Mouse (Mus musculus) WW6 (cell line): ENCODE data around the gene Fam210b.
"Not testable (repeated sequence)": the region's sequence is repeated elsewhere in the genome, so short reads cannot be mapped to it uniquely, and the experiment has no call there.

Experiments used
- DNase-seq: peaks from one replicate; pipeline ENCODE4 v3.0.0-alpha.2; 2013; ENCODE audit warnings: low read depth, low spot score

Fam210b gene

DNA sequence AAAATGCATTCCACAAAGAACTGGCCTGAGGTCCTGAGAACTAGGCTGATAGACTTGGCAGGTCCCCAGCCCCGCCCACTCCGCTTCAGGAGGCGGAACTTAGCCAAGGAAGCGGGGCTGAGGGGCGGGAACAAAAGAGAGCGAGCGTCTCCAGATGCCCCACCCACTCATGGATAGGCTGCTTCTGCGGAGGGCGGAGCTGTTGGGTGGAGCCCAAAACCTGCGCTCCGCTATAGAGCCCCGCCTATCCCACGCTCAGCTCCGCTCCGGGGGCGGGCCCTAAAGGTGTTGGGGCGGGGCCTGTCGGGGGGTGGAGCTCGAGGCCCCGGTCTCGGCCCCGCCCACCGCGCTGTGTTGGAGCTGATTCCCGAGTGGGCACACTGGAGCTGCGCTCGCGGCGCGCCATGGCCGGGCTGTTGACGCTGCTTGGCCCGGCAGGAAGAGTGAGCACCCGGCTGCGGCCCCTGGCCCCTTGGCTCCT is at the start of gene Fam210b:
Fam210b (plus strand) TSS at position 308 of the 481 bp plus-strand sequence.
- DNase-seq = peak; percentile 94

DNA sequence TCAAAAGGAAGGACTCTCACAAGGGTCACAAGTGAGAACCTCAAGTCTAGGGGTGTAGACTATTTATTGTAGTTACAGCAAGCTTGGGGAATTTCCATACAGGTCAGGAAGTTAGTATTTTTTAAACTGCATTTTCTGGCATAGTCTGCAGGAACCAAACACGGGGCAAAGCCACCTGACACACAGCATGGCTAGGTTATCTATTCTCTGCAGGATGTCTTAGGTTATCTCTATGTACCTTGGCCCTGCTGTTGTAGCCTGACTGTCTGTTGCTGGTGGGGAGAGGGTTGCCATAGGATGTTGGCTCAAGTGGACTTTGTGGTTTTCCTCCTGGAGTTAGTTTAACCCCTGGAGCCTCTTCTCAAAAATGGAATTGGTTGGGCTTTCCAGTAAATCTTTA is 47.3 kb upstream of the Fam210b start:
- DNase-seq = no peak

DNA sequence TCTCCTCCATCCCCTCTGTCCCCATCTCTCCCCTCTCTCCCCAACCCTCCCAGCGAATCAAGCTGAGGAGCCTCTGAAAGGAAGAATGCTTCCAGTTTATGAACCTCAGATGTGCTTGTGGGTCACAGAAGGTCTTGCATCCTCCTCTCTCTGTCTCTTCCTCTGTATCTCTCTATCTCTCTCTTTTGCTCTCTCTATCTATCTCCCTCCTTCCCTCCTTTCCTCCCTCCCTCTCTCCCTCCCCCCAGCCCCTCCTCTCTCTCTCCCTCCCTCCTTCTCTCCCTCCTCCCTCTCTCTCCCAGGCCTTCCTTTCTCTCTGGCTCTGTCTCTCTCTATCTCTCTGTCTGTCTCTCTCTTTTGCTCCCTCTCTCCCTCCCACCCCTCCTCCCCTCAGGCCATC is 46.8 kb upstream of the Fam210b start:
- no peak for DNase-seq

DNA sequence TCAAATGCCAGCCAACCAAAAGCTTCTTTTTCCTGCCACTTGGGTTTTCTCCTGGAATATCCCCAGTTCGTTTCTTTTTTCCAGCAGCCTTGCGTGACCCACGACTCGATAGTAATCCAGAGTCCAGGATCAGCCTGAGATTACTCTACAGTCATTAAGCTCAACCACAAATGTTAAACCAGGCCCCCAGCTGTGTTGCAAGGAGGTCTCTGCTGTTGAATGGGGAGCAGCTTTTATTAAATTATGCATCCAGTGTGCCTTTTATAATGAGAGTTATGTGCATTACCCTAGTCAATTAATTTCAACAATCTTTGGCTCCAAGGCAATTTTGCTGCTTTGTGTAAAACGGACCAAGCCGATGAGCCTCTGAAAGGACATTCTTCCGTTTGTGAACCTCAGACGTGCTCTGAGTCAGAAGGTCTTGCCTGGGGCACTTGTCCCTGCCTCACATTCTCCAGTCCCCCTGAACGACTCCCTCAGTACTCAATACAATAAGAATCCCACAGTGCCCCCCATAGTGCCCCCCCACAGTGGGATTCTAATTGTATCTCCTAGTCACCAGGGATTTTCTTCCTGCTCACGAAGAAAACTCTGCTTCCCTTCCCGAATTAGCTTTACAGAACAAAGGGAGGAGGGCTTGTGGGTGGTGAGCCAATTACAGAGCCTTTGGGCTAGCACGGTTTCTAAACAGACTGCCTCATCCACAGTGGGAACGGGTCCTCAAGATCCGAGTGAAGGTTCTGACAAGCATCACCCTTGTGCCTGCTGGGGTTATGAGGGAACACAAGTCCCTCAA is 46.0 kb upstream of the Fam210b start:
- DNase-seq = no peak

DNA sequence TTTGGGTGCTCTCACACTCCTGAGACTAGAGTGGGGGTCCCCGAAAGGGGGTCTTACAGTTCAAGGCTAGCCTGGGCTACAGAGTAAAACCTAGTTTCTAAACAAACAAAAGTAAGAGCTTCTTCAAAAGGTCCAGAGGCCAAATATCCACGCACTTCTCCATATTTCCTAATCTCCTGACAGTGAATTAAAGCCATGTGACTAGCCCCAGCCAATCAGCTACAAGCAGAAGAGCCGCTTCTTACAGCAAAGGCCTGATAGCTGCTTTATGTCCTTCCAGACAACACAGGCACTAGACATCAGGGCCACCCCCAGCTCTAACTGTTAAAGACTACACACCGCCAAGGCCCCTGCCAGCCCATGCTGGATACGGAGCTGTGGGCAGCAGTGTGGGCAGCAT is 43.0 kb upstream of the Fam210b start:
- no peak for DNase-seq

DNA sequence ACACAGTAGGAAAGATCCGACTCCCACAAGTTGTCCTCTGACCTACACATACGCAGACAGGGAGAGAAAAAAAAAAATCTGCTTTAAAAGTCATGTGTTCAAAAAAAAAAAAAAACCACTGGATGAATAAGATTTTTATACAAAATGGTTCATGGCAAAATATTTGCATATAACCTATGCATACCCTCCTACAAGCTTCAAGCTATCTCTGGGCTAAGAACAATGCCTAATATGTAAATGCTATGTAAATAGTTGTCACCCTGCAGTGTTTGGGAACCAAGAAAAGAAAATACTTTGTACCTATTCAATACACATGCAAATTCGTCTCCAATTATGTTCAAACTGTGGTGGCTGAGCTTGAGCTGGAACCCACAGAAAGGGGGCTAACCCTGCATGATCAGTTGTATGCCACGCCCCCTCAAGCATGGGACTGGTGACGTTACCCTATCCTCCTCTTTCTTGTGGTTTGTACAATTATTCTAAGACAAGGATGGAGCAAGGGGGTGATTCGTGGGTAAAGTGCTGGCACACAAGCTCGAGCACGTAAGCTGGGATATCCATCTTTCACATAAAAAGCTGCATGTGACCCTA is 41.2 kb upstream of the Fam210b start:
- DNase-seq = no peak

DNA sequence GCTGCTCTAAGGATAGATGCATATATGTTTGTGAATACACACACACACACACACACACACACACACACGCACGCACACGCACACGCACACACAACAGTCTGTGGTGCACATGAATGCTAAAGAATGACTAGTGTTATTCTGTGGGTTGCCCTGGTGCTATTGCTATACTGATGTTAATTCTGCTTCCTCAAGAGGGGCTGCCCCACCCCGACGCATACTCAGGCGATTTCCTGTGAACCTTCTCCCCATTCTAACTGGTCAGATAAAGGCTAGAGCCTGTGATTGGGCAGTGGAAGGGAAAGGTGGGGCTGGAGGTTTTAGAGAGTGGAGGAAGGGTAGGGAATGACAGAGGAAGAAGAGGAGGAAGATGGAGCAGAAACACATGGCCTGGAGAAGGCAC is 39.8 kb upstream of the Fam210b start:
- DNase-seq = not testable (repeated sequence)

DNA sequence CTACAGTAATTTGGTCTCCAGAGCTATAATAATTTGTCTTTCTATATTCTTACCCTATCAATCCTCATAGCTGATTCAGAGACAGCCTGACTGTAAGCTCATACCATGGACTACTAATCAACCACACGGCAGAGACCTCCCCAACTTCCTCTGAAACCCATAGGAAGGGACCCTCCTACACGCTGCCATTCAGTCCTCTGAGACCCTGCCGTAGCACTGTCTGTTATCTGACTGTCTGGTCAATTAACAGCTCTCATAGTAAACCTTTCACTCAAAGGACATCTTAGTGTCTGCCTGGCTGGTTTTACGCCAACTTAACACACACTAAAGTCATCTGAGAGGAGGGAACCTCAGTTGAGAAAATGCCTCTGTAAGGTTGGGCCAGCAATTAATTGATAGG is 38.8 kb upstream of the Fam210b start:
- no peak for DNase-seq

DNA sequence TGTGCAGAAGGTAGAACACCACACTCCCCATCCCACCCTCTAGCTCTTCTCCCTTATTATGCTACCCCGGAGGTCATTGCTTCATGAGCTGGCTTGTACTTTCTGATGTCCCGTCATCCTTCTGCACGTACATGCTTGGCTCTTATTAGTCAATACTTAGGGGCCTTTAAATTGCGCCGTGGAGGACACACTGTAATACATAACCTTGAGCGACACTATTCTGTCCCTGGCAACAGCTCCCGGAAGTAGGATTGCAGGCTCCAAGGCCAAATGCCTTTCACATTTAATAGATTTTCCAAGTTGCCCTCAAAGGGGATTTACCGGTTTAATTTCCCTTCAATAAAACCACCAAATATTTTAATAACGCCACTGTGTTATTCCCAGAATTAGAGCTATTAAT is 33.6 kb upstream of the Fam210b start:
- DNase-seq = no peak

DNA sequence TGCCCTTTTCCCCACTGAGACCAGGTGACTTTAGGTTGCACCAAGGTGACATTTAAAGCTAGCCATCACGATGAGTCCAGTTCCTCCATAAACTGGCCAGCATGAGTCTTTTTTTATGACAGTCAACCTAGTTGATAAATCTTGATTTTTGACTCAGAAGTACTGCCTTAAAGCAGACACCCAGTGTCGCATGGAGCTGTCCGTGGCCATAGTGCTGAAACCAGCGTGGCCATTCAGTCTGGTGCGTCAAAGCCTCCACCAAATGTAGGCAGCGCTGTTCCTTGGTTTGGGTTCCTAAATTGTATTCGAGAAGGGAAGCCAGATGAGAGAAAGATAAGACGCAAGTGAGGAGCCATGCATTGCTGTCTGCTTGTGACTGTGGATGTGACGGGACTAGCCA is 24.5 kb upstream of the Fam210b start:
- DNase-seq = no peak

DNA sequence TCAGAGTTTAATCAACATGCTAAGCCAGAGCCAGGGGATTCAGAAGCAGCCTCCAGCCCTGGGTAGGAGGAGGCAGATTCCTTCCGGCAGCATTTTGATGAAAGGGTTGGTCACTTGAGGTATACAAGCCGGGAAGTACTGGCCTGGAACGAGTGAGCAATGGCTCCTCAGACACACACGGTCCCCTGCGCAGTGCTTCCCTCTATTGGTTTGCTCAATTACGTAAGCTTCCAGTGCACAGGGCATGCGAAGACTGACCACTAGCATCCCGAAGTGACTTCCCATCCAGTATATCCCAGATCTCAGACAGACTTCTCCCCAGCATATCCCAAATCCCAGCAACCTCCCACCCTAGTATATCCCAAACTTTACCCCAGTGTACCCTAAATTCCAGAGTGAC is 17.1 kb upstream of the Fam210b start:
- DNase-seq = no peak

DNA sequence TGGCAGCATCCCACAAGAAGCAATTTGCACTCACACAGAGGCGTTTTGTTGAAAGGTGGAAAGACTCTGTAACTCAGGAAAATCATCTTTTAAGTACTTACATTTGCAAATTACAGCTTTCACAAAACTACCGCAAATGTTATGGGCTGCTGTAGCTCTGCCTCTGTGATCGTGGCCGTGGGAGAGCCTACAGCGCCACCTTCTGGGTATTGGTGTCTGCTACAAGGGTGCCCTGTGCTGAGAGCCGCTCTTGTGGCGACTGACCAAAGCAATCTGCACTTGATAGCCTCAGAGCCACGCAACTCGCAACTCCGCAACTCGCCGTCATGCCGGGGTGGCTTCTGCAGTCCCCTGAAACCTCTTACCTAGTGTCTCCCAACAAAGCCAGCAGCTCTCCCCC is 16.2 kb upstream of the Fam210b start:
- no peak for DNase-seq

DNA sequence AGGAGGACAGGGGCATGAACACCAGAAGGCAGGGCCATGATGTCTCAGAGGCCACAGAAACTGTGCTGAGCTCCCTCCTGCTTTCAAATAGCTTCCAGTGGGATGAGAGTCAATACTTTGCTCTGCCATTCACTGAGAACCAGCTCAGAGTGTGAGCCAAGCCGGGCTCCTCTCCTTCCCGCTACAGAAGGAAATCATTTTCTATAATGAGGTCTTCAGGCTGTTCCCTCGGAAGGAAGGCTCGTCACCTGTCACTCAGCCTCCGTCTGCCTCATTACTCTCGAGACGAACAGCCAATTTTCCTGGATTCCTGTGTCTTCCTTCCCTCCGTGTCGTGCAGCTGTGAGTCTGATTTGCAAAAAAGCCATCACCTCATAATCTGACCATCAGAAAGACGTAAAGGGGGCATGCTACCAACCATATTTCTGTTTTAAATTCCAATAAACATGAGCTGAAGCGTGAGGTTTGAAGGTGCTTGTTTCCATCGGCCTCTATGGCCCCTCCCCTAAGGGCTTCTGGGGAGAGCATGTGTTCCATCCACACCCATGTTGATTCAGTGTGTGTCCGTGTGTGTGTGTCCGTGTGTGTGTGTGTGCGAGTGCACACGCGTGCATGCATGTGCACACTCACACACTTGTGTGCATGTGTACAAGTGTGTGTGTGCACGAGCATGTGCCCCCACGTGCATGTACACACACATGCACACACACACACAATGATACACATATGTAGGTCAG is 7.0 kb upstream of the Fam210b start:
- no peak for DNase-seq

DNA sequence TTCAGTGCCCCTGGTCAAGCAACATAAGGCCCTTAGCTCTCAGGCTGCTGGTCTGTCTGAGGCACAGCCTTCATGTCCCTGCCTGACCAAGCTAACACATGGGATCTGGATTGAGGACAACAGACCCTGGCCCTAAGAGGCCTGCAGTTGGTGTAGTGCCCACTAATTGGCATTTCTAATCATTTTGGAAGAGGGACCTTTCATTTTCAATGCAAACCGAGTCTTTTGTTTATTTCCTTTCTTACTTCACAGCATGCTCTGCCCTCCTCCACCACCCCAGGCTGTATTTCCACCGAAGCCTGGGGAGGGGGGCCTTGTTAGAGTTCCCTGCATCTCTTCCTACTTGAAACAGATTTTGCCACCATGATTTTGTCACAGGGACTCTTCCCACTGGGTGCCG is 4.4 kb upstream of the Fam210b start:
- no peak for DNase-seq

DNA sequence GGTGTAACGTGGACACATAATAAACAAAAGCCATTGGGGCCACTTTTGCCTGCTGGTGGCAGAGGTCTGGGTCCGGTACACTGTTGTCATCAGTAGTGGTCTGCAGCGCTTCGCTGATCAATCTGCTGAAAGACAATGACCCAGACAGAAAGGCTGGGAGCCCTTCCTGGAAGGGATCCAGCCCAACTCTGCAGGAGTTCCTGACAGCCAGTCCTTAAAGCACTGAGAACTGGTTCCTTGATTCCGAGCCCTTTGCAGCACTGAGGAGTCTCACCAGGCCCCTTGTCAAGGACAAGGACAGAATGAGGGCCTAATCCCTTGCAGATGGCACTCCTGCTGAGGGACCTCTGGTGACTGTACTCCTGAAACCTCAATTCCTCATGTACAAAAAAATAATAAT is 3.8 kb upstream of the Fam210b start:
- DNase-seq = no peak

DNA sequence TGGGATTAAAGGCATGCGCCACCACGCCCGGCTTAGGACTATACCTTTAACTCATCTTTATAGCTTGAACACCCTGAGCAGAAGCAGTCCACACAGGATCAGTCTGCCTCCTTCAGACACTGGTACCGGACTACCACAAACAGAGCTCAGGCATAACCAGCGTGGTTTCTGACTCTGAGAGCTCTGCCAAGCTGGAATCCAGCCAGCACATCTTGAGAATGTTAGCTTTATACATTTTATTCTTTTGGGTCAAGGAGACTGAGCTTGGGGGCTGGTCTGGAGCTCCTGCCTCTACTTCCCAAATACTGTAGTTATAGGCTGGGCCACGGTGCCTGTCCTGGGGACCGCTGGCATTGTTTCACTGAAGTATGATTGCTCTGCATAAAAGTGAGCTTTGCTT is 1.6 kb upstream of the Fam210b start:
- no peak for DNase-seq

DNA sequence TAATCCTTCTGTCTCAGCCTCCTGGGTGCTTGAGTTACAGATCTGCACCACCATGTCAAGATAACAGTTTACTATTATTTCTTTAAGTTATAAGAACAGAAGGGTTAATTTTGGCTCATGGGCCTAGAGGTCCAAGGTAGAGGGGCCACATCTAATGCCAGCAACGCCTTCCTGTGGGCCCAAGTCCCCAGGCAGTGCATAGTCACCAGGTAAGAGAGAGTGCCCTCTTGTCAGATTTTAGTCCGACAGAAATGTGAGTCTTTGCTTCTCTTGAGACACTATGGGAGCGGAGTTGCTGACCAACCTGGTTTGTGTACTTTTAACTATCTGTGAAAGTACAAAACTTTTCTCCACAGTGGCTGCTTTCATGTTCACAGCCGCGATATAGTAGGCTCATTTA is 696 bp upstream of the Fam210b start:
- DNase-seq = no peak

DNA sequence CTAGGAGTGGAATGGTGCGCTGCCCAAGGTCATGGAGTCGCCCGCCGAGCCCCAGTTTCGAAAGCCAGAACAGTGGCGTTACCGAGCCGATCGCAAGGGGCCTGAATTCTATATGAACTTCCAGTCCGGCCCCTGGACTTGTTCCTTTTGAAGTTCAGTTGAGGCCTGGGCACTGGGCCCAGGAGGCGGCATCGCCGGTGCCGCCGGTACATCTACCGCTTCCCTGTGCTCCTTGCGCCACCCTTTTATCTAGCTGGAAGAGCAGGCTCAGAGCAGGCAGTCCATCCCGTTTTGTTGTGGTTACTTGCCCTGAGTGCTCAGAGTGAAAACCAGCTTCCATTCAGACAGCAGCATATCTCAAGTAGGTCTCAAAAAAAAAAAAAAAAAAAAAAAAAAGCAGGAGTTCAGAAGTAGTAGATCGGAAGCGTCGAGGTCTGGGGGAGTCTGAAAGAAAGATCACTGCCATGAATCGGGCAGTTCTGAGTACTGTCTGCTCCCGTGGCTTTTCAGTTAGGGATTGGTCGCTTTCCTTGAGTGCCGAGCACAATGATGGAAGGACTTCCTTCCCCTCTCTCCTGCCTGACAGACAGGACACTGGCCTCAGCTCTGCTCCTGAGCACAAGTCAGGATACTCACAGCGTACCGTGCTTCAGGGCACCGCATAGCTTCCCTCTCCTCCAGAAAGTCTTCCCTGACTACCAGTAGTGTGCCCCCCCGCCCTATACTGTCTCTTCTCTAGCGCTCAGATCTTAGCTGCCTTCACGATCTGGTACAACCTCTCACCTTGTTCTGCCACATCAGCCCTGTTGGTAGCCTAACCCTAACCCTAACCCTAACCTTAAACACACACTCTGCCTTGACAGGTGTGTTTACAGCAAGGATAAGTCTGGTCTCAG is 917 bp downstream of the Fam210b start:
- DNase-seq = no peak

DNA sequence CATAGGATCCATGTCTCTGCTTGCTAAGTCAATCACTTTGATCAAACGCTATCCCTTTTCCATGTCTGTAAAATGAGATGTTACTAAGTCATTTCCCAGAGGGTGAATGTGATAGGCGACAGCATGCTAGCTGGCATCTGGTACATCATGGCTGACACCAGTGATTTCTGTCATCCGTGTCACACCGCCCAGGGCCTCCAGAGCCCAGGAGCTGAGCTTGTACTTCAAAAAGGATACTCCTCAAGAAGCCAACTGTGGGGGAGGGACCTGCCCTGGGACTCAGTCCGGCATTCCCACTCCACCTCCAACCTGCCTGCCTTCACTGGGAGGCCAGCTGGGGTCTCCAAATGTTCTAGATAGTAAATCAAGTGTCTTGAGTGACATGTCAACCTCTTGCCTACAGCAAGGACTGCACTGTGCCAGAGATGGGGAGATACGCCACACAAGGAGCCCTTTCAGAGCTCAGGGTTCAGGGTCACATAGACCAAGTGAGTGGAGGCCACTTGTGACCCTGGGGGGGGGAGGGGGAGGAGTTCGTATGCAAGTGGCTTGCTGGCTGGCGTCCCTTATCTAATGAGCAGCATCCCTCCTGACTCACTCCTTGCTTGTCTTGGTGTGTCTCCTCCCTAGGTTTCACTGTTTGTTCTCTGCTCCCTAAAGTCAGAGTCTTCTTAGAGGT is 1.7 kb downstream of the Fam210b start:
- no peak for DNase-seq

DNA sequence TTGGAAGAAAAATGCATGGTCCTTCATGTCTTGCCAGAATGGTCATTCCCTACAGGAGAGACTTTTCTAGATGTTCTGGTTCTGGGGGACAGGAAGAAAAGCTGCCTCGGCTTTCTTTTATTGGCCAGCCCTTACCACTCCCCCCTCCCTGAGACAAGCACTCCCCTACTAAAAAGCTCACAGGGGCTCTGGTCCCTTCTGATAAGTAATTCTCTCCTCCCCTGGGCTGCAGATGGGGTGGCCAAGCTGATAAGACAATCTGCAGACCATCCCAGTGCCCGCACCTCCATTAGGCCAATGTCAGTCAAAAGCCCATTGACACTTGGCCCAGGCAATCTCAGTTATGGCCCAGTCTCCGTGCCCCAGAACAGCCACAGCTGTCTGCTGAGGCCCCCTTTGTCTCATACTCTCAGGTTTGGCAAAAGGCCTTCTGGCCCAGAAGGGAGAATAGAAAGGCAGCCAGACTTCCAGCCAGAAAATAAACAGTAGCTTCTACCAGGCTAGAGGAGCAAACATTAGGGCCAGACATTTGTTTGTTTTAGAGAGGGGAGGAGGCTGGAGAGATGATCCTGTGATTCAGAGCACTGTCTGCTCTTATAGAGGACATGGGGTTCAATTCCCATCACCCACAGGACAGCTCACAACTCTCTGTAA is 3.1 kb downstream of the Fam210b start:
- DNase-seq = no peak

DNA sequence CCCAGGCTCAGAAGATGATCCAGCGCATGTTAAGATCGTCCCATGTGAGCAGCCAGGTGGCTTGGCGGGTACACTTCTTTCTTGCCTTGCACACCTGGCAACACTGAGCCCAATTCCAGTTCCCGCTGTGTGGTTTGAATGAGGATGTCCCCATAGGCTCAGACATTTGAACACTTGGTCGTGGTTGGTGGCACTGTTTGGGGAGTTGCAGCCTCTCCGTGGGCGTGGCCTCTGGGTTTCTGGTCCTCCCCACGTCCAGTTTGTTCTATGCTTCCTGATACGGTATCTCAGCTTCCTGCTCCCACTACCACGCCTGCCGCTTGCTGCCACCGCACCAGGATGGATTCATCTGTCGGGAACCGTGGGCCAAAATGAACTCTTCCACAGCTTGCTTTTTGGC is 4.4 kb downstream of the Fam210b start:
- no peak for DNase-seq
